Mouse (Mus musculus) midbrain, embryonic 12.5 days (tissue): ENCODE data around the gene Rufy3. TPM values are rescaled to one million over a fixed set of nuclear protein-coding genes. Genes with fewer than 3 reads are reported as not detected.

Source experiments
- ATAC-seq: fragments of 200-750 bp; cut with Nextera tagmentation; 2 replicates; pipeline ENCODE4 v1.8.0; 2017; ENCODE audit warnings: low read depth, moderate TSS enrichment, moderate library complexity; ENCODE audit not compliant: low FRiP score
- H3K27ac ChIP-seq: fragments of 300-500 bp; sonication (generic); replicated peaks from 2 replicates; pipeline ENCODE4 v1.5.1; 2016; ENCODE audit warnings: mild to moderate bottlenecking
- H3K27me3 ChIP-seq: fragments of 300-500 bp; sonication (generic); 2 replicates; pipeline ENCODE4 v1.6.1; 2016; ENCODE audit warnings: mild to moderate bottlenecking
- H3K36me3 ChIP-seq: fragments of 300-500 bp; sonication (generic); 2 replicates; pipeline ENCODE4 v1.6.1; 2016
- H3K4me1 ChIP-seq: fragments of 300-500 bp; sonication (generic); 2 replicates; pipeline ENCODE4 v1.6.1; 2016
- H3K4me2 ChIP-seq: fragments of 300-500 bp; sonication (generic); replicated peaks from 2 replicates; pipeline ENCODE4 v1.6.1; 2016; ENCODE audit warnings: mild to moderate bottlenecking, moderate library complexity
- H3K4me3 ChIP-seq: fragments of 300-500 bp; sonication (generic); 2 replicates; pipeline ENCODE4 v1.5.1; 2016; ENCODE audit warnings: mild to moderate bottlenecking
- H3K9ac ChIP-seq: fragments of 300-500 bp; sonication (generic); replicated peaks from 2 replicates; pipeline ENCODE4 v1.6.1; 2016; ENCODE audit warnings: mild to moderate bottlenecking, moderate library complexity
- H3K9me3 ChIP-seq: fragments of 300-500 bp; sonication (generic); 2 replicates; pipeline ENCODE4 v1.6.1; 2016; ENCODE audit warnings: mild to moderate bottlenecking
- WGBS: fragments of 180-500 bp; shearing (Covaris S2); methylation state at CpG from one replicate; pipeline ENCODE4 v1.1.7; 2016; 5-methylcytosine and 5-hydroxymethylcytosine counted together
- polyA plus RNA-seq: library from polyadenylated mRNA; unstranded; fragments of >200 nt; fragmentation: Nextera tagmentation; extraction: Ambion mirVana; gene quantifications from 2 replicates; pipeline ENCODE4 v1.2.1, GENCODE M21; 2016

Gene Rufy3
- polyA plus RNA-seq, 1 experiment from 2014 or later, result 210 TPM

DNA sequence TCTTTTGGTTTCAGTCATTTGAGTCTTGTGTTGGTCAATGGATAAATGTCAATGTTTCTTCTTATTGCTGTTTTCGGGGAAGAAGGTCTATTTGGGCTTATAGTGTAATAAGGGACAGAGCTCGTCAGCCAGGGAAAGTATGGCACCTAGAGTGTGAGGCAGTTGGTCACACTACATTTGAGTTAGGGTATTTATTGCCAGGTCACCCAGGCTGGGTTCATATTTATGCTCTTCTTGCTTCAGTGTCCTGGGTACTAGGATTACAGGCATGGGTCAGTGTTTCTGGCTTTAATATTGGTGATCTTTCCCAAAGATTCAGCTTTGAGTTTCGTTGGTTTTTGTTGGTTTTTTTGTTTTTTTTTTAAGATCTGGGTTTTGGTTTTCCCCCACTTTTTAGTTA, 37.9 kb downstream of the Rufy3 start:
- 85% methylated on average over 3 of the region's 3 CpGs for WGBS

DNA sequence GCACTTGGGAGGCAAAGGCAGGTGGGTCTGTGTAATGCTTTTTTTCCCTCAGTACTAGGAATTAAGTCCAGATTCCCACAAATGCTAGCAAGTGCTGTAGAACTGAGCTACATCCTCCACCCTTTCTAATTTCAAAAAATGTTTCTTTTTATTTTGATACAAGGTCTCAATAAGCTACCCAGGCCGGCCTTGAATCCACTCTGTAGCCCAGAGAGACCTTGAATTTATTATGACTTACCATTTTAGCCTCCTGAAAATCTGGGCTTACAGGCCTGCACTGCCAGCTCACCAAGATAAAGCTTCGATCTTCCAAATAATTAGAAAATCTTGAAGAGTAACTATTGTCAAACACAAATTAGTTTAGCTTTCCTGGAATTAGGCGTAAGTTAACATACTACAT, 39.2 kb downstream of the Rufy3 start:
- Histone ChIP-seq H3K4me2 (no peak overlapping the region), H3K27ac (no peak overlapping the region), H3K4me3 (no peak overlapping the region), H3K36me3 (peaks cover 12% of the 10 kb centered on the region), H3K4me1 (no peaks in the 10 kb centered on the region), H3K9ac (no peak overlapping the region), H3K9me3 (no peaks in the 10 kb centered on the region), H3K27me3 (no peaks in the 10 kb centered on the region)
- 94% methylated on average over 3 of the region's 3 CpGs for WGBS
- ATAC-seq, result no peak

More for the DNA sequence above, 37.9 kb downstream of the Rufy3 start:
- no peak overlapping the region for H3K27ac ChIP-seq
- H3K9me3 ChIP-seq, result no peaks in the 10 kb centered on the region
- no peaks in the 10 kb centered on the region for H3K27me3 ChIP-seq
- H3K4me1 ChIP-seq, result no peaks in the 10 kb centered on the region
- H3K4me2 ChIP-seq, result no peak overlapping the region
- no peak overlapping the region for H3K9ac ChIP-seq
- H3K36me3 ChIP-seq, result peaks cover 15% of the 10 kb centered on the region
- H3K4me3 ChIP-seq, result no peak overlapping the region
- no peak for ATAC-seq

DNA sequence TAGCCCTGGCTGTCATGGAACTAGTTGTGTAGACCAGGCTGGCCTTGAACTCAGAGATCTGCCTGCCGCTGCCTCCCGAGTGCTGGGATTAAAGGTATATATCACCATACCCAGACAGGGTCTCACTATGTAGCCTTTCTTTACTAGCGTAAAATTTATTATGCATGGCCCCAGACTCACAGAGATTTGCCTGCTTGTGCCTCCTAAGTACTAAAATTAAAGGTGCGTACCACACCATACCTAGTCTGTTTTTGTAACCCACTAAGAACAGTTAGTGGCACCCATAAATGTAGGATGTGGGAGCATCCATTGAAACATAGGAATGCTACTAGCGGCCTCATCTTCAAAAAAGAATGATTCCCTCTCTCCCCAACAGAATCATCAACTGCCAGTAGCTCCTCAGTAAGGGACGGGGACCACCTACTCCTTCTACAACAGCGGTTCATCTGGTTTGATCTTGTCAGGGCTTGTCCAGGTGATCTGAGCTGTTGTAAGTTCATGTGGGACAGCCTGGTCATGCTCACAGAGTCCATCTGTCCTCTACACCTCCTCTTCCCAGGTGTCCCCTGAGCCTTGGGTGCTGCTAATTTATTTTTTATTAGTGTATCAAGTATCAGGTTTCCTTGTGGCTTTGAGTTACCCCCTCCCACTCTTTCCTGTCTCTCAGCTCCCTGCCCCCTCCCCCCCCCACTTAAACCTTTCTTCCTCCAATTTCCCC, 40.0 kb downstream of the Rufy3 start:
- whole genome bisulfite sequencing, result 94% methylated on average over 7 of the region's 7 CpGs
- peaks cover 11% of the 10 kb centered on the region for H3K36me3 ChIP-seq
- H3K4me3 ChIP-seq, result no peak overlapping the region
- H3K9ac ChIP-seq, result no peak overlapping the region
- no peak for ATAC-seq
- no peak overlapping the region for H3K27ac ChIP-seq
- no peaks in the 10 kb centered on the region for H3K9me3 ChIP-seq
- no peaks in the 10 kb centered on the region for H3K27me3 ChIP-seq
- H3K4me1 ChIP-seq, result no peaks in the 10 kb centered on the region
- H3K4me2 ChIP-seq, result no peak overlapping the region

DNA sequence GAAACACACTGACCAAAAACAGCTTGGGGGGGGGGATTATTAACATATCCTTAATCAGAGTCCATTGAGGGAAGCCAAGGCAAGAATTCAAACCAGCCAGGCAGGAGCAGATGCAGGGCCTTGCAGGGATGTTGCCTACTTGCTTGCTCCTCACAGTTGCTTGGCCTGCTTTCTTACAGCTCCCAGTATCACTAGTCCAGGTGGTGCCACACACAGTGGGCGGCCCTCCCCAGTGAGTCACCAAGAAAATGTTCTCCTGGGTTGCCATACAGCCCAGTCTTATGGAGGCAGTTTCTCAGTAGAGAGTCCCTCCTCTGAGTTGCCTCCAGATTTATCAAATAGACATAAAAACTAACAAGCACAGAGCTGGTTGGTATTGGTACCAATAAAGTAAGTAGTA, 49.3 kb downstream of the Rufy3 start:
- no peak overlapping the region for H3K9ac ChIP-seq
- ATAC-seq, result no peak
- H3K4me1 ChIP-seq, result no peaks in the 10 kb centered on the region
- H3K4me3 ChIP-seq, result no peak overlapping the region
- 96% methylated on average over 1 of the region's 1 CpGs for WGBS
- no peak overlapping the region for H3K27ac ChIP-seq
- H3K36me3 ChIP-seq, result peaks cover 57% of the 10 kb centered on the region
- no peaks in the 10 kb centered on the region for H3K9me3 ChIP-seq
- no peak overlapping the region for H3K4me2 ChIP-seq
- H3K27me3 ChIP-seq, result no peaks in the 10 kb centered on the region

DNA sequence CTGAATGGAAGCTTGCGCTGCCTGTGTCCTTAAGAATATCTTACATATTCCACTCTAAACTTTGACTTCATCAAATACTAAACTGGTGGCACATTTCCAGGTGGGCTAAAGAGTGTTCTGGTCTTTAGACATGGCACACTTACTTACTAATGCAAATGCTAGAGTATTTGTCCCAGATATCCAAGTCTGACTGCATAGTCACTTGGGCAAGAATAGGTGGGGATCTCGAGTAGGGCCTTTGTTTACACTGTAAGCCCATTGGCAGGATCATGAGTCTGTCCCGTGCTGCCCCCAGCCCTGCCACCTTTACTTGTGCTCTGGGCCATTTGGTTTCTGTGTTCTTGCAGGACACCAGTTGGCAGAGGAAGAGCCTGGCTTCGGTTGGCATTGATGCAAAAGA, 52.1 kb downstream of the Rufy3 start:
- 92% methylated on average over 4 of the region's 4 CpGs for WGBS
- H3K4me1 ChIP-seq, result no peaks in the 10 kb centered on the region
- no peak overlapping the region for H3K4me3 ChIP-seq
- H3K36me3 ChIP-seq, result peaks cover 80% of the 10 kb centered on the region
- ATAC-seq, result no peak
- H3K9ac ChIP-seq, result no peak overlapping the region
- no peaks in the 10 kb centered on the region for H3K27me3 ChIP-seq
- H3K4me2 ChIP-seq, result no peak overlapping the region
- H3K9me3 ChIP-seq, result no peaks in the 10 kb centered on the region
- H3K27ac ChIP-seq, result no peak overlapping the region

DNA sequence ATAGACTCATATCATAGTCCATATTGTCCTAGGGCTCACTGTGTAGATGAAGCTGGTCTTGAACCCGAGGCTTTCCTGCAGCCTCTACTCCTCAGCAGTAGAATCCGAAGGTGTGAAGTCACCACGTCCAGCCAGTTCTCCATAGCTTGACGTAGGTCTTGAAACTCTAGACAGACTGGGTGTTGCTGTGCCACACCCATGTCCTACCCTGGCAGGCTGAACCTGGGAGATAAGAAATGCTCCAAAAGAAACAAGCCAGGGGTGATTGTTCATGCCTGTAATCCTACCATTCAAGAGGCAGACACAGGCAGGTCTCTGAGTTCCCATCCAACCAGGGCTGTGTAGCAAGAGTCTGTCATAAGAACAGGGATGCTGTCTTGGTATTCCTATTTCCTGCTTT, 62.7 kb downstream of the Rufy3 start:
- Histone ChIP-seq H3K4me2 (no peak overlapping the region), H3K36me3 (peaks cover 56% of the 10 kb centered on the region), H3K9me3 (no peaks in the 10 kb centered on the region), H3K9ac (no peak overlapping the region), H3K4me3 (no peak overlapping the region), H3K4me1 (no peaks in the 10 kb centered on the region), H3K27ac (no peak overlapping the region), H3K27me3 (no peaks in the 10 kb centered on the region)
- ATAC-seq, result no peak
- WGBS, result 93% methylated on average over 4 of the region's 4 CpGs

DNA sequence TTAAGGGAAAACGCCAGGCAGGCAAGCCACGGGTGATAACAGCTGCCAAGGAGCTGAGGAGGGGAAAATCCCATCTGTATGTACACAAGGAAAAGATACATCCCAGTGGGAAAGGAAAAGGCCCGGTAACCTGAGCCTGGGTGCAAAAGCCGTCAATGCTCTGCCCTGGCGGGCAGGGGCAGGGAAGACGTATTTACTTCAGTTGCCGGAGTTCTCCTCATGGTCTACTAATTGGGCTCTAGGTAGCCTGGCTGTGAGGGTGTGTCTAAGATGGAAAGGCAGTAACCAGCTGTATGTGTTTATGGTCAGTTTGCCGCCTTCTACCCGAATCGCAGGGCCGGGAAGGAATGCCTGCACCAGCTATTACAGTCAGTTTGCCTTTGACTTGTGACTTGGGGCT, 64.3 kb downstream of the Rufy3 start:
- Histone ChIP-seq H3K36me3 (peaks cover 70% of the 10 kb centered on the region), H3K27me3 (no peaks in the 10 kb centered on the region), H3K4me1 (no peaks in the 10 kb centered on the region), H3K9ac (no peak overlapping the region), H3K4me3 (no peak overlapping the region), H3K4me2 (no peak overlapping the region), H3K27ac (no peak overlapping the region), H3K9me3 (no peaks in the 10 kb centered on the region)
- no peak for ATAC-seq
- WGBS, result 90% methylated on average over 11 of the region's 11 CpGs

DNA sequence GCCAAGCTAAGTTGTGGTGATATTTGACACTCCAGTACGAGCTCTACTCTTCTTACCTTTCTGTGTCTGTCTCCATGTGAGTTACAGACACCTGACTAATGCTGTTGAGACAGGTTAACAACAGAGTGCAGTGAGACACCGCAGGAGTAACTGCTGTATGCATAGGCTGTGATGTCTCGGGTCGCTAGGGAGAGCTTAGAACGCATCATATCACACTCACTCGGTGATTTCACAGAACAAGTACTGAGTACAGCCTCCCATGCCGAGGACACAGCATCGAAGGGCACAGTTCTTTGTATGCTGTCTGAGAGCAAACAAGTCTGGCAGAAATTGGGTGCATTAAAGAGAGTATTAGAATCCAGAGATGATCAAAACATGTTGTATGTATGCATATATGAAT, 65.1 kb downstream of the Rufy3 start:
- H3K9me3 ChIP-seq, result no peaks in the 10 kb centered on the region
- H3K4me3 ChIP-seq, result no peak overlapping the region
- 94% methylated on average over 8 of the region's 8 CpGs for WGBS
- ATAC-seq, result no peak
- H3K4me2 ChIP-seq, result no peak overlapping the region
- peaks cover 77% of the 10 kb centered on the region for H3K36me3 ChIP-seq
- H3K27ac ChIP-seq, result no peak overlapping the region
- no peaks in the 10 kb centered on the region for H3K4me1 ChIP-seq
- no peaks in the 10 kb centered on the region for H3K27me3 ChIP-seq
- no peak overlapping the region for H3K9ac ChIP-seq

DNA sequence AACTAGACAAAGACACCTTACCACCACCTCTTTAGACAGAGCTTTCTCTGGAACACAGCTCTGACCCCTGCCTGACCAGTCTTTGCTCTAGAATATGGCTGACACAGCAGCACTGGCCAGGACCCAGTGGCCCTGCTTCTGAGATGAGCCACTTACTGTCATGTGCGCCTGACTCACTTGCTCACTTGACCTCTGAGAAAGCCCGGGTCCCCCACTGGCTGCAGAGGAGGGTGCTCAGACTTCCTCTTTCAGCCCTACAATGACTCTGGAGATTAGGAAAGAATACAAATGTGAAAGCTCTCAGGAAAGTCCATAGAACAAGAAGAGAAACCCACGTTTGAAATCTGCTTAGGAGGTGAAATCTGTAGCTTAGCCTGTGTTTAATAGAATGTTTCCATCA, 66.0 kb downstream of the Rufy3 start:
- H3K4me3 ChIP-seq, result no peak overlapping the region
- H3K4me2 ChIP-seq, result no peak overlapping the region
- no peaks in the 10 kb centered on the region for H3K27me3 ChIP-seq
- H3K9me3 ChIP-seq, result no peaks in the 10 kb centered on the region
- no peak overlapping the region for H3K9ac ChIP-seq
- 61% methylated on average over 3 of the region's 3 CpGs for WGBS
- no peaks in the 10 kb centered on the region for H3K4me1 ChIP-seq
- peaks cover 84% of the 10 kb centered on the region for H3K36me3 ChIP-seq
- H3K27ac ChIP-seq, result no peak overlapping the region
- no peak for ATAC-seq

DNA sequence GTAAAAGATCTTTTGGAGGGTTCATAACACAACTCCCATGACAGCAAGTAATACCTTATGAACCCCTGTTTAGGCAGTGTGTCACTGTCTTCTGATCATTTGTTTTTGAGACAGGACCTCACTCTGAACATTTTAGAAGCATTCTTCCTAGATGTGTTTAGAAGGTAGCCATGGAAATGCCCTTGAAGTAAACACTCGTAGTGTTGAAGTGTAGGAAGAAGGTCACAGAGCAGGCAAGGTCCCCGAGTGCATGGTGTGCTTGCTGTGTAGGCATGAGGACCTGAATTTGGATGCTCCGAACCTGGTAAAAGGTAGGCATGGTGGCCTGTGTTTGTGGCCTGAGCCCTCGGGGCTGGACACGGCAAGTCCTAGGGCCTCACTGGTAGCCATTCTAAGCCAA, 66.7 kb downstream of the Rufy3 start:
- WGBS, result 90% methylated on average over 5 of the region's 5 CpGs

DNA sequence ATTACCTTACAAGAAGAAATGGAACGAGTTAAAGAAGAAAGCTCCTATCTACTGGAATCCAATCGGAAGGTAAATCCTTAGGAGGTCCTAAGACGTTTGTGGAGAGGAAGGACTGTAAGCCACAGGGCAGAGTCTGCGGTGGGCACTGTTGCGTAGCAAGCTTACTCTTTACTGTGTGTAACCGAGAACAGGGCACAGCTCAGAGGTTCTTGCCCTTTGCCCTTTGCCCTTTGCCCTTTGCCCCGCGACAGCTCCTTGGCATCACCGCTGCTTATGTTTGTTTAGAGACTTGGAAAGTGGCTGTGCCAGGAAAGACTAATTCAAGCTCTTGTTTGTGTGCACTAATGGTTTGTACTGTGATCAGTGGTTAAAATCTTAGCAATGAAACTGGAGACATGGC, 67.6 kb downstream of the Rufy3 start:
- WGBS, result 68% methylated on average over 9 of the region's 9 CpGs
- Histone ChIP-seq H3K4me1 (no peaks in the 10 kb centered on the region), H3K4me2 (no peak overlapping the region), H3K27me3 (no peaks in the 10 kb centered on the region), H3K9ac (no peak overlapping the region), H3K9me3 (no peaks in the 10 kb centered on the region), H3K27ac (no peak overlapping the region), H3K36me3 (peaks cover 88% of the 10 kb centered on the region), H3K4me3 (no peak overlapping the region)
- ATAC-seq, result no peak

More for the DNA sequence above, 66.7 kb downstream of the Rufy3 start:
- H3K27ac ChIP-seq, result no peak overlapping the region
- H3K4me1 ChIP-seq, result no peaks in the 10 kb centered on the region
- H3K9me3 ChIP-seq, result no peaks in the 10 kb centered on the region
- H3K4me3 ChIP-seq, result no peak overlapping the region
- no peak overlapping the region for H3K9ac ChIP-seq
- no peaks in the 10 kb centered on the region for H3K27me3 ChIP-seq
- peaks cover 82% of the 10 kb centered on the region for H3K36me3 ChIP-seq
- no peak overlapping the region for H3K4me2 ChIP-seq
- ATAC-seq, result no peak

DNA sequence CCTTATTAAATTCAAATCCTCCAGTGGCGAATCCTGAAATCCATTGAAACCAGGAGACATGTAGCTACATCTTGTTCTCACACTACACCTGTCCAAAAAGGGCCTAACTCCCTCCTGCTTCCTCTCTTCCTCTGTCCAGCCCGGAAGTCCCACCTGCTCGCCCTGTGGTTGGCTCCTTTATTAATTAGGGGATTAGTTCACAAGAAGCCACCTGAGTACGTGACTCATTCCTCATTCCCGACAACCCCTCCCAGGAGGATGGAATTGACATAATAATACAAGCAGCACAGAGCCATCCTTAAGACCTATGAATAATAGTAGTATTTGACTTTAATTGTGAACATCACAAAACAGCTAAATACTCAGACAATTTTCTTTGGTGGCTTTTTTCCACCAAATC, 69.2 kb downstream of the Rufy3 start:
- H3K36me3 ChIP-seq, result peaks cover 82% of the 10 kb centered on the region
- no peak for ATAC-seq
- WGBS, result 83% methylated on average over 5 of the region's 5 CpGs

DNA sequence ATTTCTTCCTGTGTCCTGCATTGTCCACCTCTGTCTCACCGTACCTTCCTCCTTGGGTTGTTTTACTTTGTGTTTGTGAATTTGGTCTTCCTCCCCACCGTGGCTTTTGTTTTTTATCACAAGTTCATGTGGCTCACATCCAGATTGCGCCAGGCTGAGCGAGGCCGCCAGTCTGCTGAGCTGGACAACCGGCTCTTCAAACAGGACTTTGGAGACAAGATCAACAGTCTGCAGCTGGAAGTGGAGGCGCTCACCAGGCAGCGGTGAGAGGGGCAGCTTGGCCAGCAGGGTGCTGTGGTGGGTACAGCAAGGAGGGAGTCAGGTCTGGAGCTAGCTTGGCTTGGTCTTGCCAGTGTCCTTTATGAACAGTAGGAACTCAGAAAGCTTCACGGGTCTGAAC, 77.9 kb downstream of the Rufy3 start:
- no peak overlapping the region for H3K9ac ChIP-seq
- no peak for ATAC-seq
- 87% methylated on average over 9 of the region's 9 CpGs for WGBS

More for the DNA sequence above, 69.2 kb downstream of the Rufy3 start:
- Histone ChIP-seq H3K27ac (no peak overlapping the region), H3K4me2 (no peak overlapping the region), H3K4me1 (no peaks in the 10 kb centered on the region), H3K4me3 (no peak overlapping the region), H3K9ac (no peak overlapping the region), H3K9me3 (no peaks in the 10 kb centered on the region), H3K27me3 (no peaks in the 10 kb centered on the region)

More for the DNA sequence above, 77.9 kb downstream of the Rufy3 start:
- no peak overlapping the region for H3K4me3 ChIP-seq
- peaks cover 86% of the 10 kb centered on the region for H3K36me3 ChIP-seq
- no peaks in the 10 kb centered on the region for H3K4me1 ChIP-seq
- H3K4me2 ChIP-seq, result no peak overlapping the region
- H3K27me3 ChIP-seq, result no peaks in the 10 kb centered on the region
- H3K9me3 ChIP-seq, result no peaks in the 10 kb centered on the region
- H3K27ac ChIP-seq, result no peak overlapping the region
